Mouse (Mus musculus) midbrain, embryonic 16.5 days (tissue): ENCODE data around the gene Lcn9. TPM values are rescaled to one million over a fixed set of nuclear protein-coding genes. Genes with fewer than 3 reads are reported as not detected.
A peak's percentile ranks its signal among the peaks of the same experiment; 100 is the strongest.

Experiments used
- ATAC-seq: fragments of 200-750 bp; cut with Nextera tagmentation; 2 replicates; pipeline ENCODE4 v1.8.0; 2017; ENCODE audit warnings: moderate TSS enrichment
- H3K27ac ChIP-seq: fragments of 300-500 bp; sonication (generic); 2 replicates; pipeline ENCODE4 v1.5.1; 2014; ENCODE audit warnings: mild to moderate bottlenecking, low read length, mixed read lengths
- H3K27me3 ChIP-seq: fragments of 300-500 bp; sonication (generic); 2 replicates; pipeline ENCODE4 v1.6.1; 2014; ENCODE audit warnings: low read depth, low read length, mixed read lengths; ENCODE audit not compliant: control insufficient read depth, insufficient read depth
- H3K36me3 ChIP-seq: fragments of 300-500 bp; sonication (generic); 2 replicates; pipeline ENCODE4 v1.6.1; 2014; ENCODE audit warnings: mild to moderate bottlenecking, low read length, moderate library complexity, mixed read lengths; ENCODE audit not compliant: control insufficient read depth, insufficient read depth
- H3K4me1 ChIP-seq: fragments of 300-500 bp; sonication (generic); 2 replicates; pipeline ENCODE4 v1.6.1; 2014; ENCODE audit warnings: mild to moderate bottlenecking, low read length, mixed read lengths; ENCODE audit not compliant: control insufficient read depth, insufficient read depth
- H3K4me2 ChIP-seq: fragments of 300-500 bp; sonication (generic); 2 replicates; pipeline ENCODE4 v1.6.1; 2014; ENCODE audit warnings: mild to moderate bottlenecking, low read length, mixed read lengths
- H3K4me3 ChIP-seq: fragments of 300-500 bp; sonication (generic); 2 replicates; pipeline ENCODE4 v1.5.1; 2014; ENCODE audit warnings: low read depth, mild to moderate bottlenecking, low read length, moderate library complexity, mixed read lengths
- H3K9ac ChIP-seq: fragments of 300-500 bp; sonication (generic); 2 replicates; pipeline ENCODE4 v1.6.1; 2014; ENCODE audit warnings: low read depth, low read length, mixed read lengths
- H3K9me3 ChIP-seq: fragments of 300-500 bp; sonication (generic); replicated peaks from 2 replicates; pipeline ENCODE4 v1.6.1; 2014; ENCODE audit warnings: mild to moderate bottlenecking, low read length, mixed read lengths; ENCODE audit not compliant: control insufficient read depth, poor library complexity, severe bottlenecking
- WGBS: fragments of 180-500 bp; shearing (Covaris S2); extraction: QIAGEN DNeasy Blood & Tissue Kit; methylation state at CpG from one replicate; pipeline ENCODE4 v1.1.7; 2014; 5-methylcytosine and 5-hydroxymethylcytosine counted together
- polyA plus RNA-seq: library from polyadenylated mRNA; unstranded; fragments of >200 nt; fragmentation: Nextera tagmentation; extraction: Ambion mirVana; gene quantifications from 2 replicates; pipeline ENCODE4 v1.2.1, GENCODE M21; 2015

Lcn9 gene
- polyA plus RNA-seq, 1 experiment from 2014 or later, result not detected

DNA sequence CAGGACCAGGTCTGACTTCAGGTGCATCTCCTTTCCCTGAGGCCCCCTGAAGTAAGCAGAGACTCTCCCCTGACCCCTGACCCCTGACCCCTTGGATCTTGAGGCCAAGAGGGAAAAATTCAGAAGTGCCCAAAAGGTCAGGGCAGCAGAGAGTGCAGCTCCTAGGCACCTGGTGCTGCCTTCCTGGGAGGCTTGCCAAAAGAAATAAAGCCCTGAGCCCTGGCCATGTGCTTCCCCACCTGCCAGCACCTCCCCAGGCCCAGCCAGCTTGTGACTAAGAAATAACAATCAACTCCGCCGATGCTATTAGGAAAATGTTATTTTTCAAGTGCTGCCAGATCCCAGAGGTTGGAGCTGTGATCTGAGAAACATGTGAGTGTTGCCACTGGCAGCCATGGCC, 39.1 kb downstream of the Lcn9 start:
- ATAC-seq, result no peak
- Histone ChIP-seq H3K9me3 (no peaks in the 10 kb centered on the region), H3K4me3 (no peak overlapping the region), H3K27ac (no peak overlapping the region), H3K4me2 (no peak overlapping the region), H3K27me3 (peaks cover 10% of the 10 kb centered on the region), H3K36me3 (no peaks in the 10 kb centered on the region), H3K9ac (no peak overlapping the region), H3K4me1 (peaks cover 10% of the 10 kb centered on the region; the same call in 1 of the 2 replicates)
- 84% methylated on average over 2 of the region's 2 CpGs for WGBS

DNA sequence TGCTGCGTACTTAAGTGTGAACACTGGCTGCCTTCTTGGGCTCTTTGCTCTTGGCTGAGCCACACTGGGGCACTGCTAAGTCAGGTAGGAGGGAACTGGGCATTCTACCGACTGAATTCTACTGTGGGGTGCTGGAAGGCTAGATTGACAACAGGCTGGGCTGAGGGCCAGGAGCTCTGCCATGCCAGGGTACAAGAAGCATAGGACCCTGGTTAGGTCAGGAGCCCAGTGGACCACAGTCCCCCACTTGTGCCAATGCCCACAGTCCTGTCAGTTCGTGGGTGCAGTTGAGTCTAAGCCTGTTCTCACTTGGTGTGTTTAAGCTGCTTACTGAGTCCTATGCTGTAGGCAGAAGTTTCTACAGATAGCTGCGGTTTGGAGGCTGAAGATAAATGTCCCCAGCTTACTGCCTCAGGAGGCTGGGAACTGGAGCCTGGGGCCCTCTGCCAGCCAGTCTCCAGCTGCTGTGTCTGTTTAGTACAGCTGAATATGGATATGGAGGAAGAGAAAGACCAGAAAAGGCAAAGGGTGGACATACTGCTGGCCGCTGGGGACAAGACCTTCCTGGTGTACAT, 39.8 kb downstream of the Lcn9 start:
- Histone ChIP-seq H3K27me3 (peaks cover 10% of the 10 kb centered on the region), H3K9ac (0 out of 2 replicates have a peak overlapping the region, but pooled peaks have one; percentile 74), H3K36me3 (no peaks in the 10 kb centered on the region), H3K27ac (no peak overlapping the region), H3K4me2 (peak overlapping the region; percentile 99; the same call in 1 of the 2 replicates), H3K4me3 (no peak overlapping the region), H3K9me3 (no peaks in the 10 kb centered on the region), H3K4me1 (peaks cover 10% of the 10 kb centered on the region; the same call in 1 of the 2 replicates)
- ATAC-seq, result no peak
- WGBS, result 60% methylated on average over 5 of the region's 5 CpGs

DNA sequence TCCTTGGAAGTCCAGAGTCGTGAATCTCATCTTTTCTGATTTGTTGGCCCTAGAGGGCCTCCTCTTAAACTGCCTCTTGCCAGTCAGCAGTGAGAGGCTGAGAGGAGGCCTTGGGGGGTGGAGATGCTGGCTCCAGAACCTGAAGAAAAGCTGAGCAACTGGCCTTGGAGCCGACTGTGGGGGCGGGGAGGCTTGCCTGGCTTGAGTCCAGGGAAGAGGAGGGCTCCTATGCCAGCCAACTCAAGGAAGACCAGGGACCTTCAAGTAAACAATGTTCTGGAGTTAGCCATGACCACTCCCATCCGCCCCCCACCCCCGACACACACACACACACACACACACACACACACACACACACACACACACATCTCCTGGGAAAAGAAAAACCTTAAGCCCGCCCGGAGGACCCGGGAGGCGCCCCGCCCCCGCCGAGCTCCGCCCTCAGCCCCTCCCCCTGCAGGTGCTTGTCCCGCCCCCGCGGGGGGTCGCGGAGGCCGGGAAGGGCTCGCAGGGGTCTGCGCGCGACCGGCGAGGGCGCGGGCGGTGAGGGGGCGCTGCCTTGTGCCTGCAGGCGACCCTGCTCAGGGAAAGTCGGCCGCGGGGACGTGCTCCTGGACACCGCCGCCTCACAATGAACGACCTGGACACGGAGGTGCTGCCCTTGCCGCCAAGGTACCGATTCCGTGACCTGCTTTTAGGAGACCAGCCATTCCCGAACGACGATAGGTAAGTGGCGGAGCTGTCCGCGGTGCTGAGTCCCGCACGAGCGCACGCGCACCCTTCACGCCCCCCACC, 40.6 kb downstream of the Lcn9 start, which contains the start of gene Kcnt1:
Gene Kcnt1, plus strand, starts transcription at position 398 of the 795 bp plus-strand sequence.
- H3K4me2 ChIP-seq, result peak within 1 kb of the TSS; percentile 99
- peaks cover 10% of the 10 kb centered on the region; the same call in 1 of the 2 replicates for H3K4me1 ChIP-seq
- peak within 1 kb of the TSS; percentile 74 for H3K9ac ChIP-seq
- no peak within 1 kb of the TSS for H3K27ac ChIP-seq
- H3K36me3 ChIP-seq, result no peaks in the 10 kb centered on the region
- under 1% methylated on average over 46 of the region's 53 CpGs for WGBS
- H3K27me3 ChIP-seq, result peaks cover 10% of the 10 kb centered on the region
- ATAC-seq, result peak; percentile 14; the same call in 1 of the 2 replicates
- H3K9me3 ChIP-seq, result no peaks in the 10 kb centered on the region
- peak within 1 kb of the TSS; percentile 64 for H3K4me3 ChIP-seq

DNA sequence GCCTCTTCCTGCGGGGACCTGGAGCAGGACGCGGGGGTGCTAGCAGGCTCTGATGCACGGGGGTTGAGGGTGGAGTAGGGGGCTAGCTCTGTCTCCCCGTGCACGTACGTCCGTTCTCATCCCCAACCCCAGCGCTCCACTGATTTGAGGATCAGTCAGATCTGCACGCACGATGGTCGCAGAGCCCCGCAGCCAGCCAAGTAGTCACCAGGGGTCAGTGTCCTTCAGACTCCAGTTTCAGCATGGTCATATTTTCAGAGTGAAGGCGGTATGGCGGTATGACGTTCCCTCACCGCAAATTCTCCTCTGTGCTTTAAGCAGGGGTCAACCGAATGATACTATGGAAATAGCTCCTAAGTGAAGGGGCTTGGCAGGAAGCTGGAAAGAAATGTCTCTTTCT, 41.3 kb downstream of the Lcn9 start:
- Histone ChIP-seq H3K36me3 (no peaks in the 10 kb centered on the region), H3K9me3 (no peaks in the 10 kb centered on the region), H3K4me1 (peaks cover 10% of the 10 kb centered on the region; the same call in 1 of the 2 replicates), H3K4me2 (peak overlapping the region; percentile 99), H3K4me3 (peak overlapping the region; percentile 64), H3K9ac (peak overlapping the region; percentile 74; the same call in 1 of the 2 replicates), H3K27me3 (peaks cover 10% of the 10 kb centered on the region), H3K27ac (no peak overlapping the region)
- ATAC-seq, result no peak
- WGBS, result 4% methylated on average over 18 of the region's 18 CpGs

DNA sequence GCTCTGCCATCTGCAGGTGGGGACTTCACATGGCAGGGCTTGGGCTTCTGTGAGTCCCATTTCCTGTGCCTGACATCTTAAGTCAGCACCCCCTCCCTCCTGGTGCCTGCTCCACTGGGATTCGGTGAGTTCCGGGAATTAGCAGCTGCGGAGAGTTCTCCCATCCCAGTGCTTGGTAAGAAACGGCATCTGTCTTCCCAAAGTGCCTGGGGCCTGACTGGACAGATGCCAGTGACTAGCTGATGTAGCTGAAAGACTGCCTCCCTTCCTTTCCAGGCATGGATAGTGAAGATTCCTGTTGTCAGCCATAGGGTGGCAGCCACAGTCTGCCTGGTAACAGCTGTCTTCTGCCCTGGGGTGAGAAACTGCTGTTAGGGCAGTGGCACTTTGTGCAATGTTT, 42.5 kb downstream of the Lcn9 start:
- Histone ChIP-seq H3K27ac (no peak overlapping the region), H3K9me3 (no peaks in the 10 kb centered on the region), H3K36me3 (no peaks in the 10 kb centered on the region), H3K27me3 (peaks cover 10% of the 10 kb centered on the region), H3K4me2 (no peak overlapping the region), H3K4me3 (no peak overlapping the region), H3K9ac (no peak overlapping the region), H3K4me1 (peaks cover 10% of the 10 kb centered on the region; the same call in 1 of the 2 replicates)
- 14% methylated on average over 4 of the region's 4 CpGs for WGBS
- peak; percentile 29; the same call in 1 of the 2 replicates for ATAC-seq

DNA sequence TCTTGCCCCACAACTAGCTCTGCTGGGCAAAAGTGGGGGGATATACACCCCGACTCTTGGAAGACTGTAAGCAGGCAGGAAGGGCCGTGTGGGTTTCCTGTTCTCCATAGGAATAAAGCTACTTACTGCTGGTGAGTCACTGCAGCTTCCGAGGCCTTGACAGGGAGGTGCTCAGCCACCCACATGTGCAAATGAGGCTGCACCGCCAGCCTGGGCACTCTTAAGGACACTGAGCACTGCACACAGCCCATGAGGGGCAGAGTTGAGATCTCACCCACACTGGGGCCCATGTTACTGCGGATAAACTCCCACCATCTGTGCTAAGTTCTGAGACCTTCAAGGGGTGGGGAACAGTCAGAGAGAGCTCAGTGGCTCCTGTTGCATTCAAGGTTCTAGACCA, 43.7 kb downstream of the Lcn9 start:
- WGBS, result 67% methylated on average over 5 of the region's 5 CpGs
- Histone ChIP-seq H3K4me1 (peaks cover 10% of the 10 kb centered on the region; the same call in 1 of the 2 replicates), H3K9me3 (no peaks in the 10 kb centered on the region), H3K27me3 (peaks cover 10% of the 10 kb centered on the region), H3K4me3 (no peak overlapping the region), H3K4me2 (no peak overlapping the region), H3K27ac (no peak overlapping the region), H3K36me3 (no peaks in the 10 kb centered on the region), H3K9ac (no peak overlapping the region)
- ATAC-seq, result no peak

Other genes starting within 250 kb of the Lcn9 start
- 0.50 and 2.4 TPM in 2 replicates for gene Mamdc4, start 248.3 kb upstream of the Lcn9 start, polyA plus RNA-seq
- 148 and 149 TPM in 2 replicates for gene Phpt1, start 247.9 kb upstream of the Lcn9 start, polyA plus RNA-seq
- gene Ajm1, start 241.4 kb upstream of the Lcn9 start, polyA plus RNA-seq, result 11.4 and 14.9 TPM in 2 replicates
- gene Rabl6, start 214.6 kb upstream of the Lcn9 start, polyA plus RNA-seq, result 64.7 and 68.3 TPM in 2 replicates
- 0.11 and 0.24 TPM in 2 replicates for gene Ccdc183, start 205.5 kb upstream of the Lcn9 start, polyA plus RNA-seq
- gene Tmem141, start 201.1 kb upstream of the Lcn9 start, polyA plus RNA-seq, result 56.4 and 67.2 TPM in 2 replicates
- gene Fcna, start 195.1 kb upstream of the Lcn9 start, polyA plus RNA-seq, result 2.5 and 3.1 TPM in 2 replicates
- not detected in 2 replicates for gene Lcn8, start 170.0 kb upstream of the Lcn9 start, polyA plus RNA-seq
- not detected in 2 replicates for gene Lcn5, start 165.2 kb upstream of the Lcn9 start, polyA plus RNA-seq
- not detected in 2 replicates for gene Lcn6, start 146.4 kb upstream of the Lcn9 start, polyA plus RNA-seq
- gene Lcn10, start 140.4 kb upstream of the Lcn9 start, polyA plus RNA-seq, result not detected in 2 replicates
- not detected in 2 replicates for gene Obp2a, start 123.1 kb upstream of the Lcn9 start, polyA plus RNA-seq
- gene Bmyc, start 116.4 kb upstream of the Lcn9 start, polyA plus RNA-seq, result 158 and 170 TPM in 2 replicates
- not detected in 2 replicates for gene Obp2b, start 86.1 kb upstream of the Lcn9 start, polyA plus RNA-seq
- not detected in 2 replicates for gene Lcn3, start 57.6 kb upstream of the Lcn9 start, polyA plus RNA-seq
- gene Lcn11, start 46.1 kb upstream of the Lcn9 start, polyA plus RNA-seq, result not detected in 2 replicates
- not detected in 2 replicates for gene Gm13539, start 40.9 kb upstream of the Lcn9 start, polyA plus RNA-seq
- not detected in 2 replicates for gene Glt6d1, start 7.3 kb upstream of the Lcn9 start, polyA plus RNA-seq
- not detected in 2 replicates for gene Sohlh1, start 24.1 kb downstream of the Lcn9 start, polyA plus RNA-seq
- gene Kcnt1, start 40.6 kb downstream of the Lcn9 start, polyA plus RNA-seq, result 18.8 and 21.8 TPM in 2 replicates
- gene Camsap1, start 160.1 kb downstream of the Lcn9 start, polyA plus RNA-seq, result 61.2 and 80.3 TPM in 2 replicates
- gene Ubac1, start 198.6 kb downstream of the Lcn9 start, polyA plus RNA-seq, result 130 and 144 TPM in 2 replicates